Mouse (Mus musculus): Measurements from ENCODE around the gene Ltbp1. TPM values are rescaled to one million over a fixed set of nuclear protein-coding genes. Genes with fewer than 3 reads are reported as not detected.

Gene Ltbp1
- total and polyA plus RNA-seq, 3 experiments: 2.3 to 6.4 (median 2.5) TPM

- Histone ChIP-seq H3K27ac (ENCODE audit: insufficient read depth, low read depth) (no peak overlapping the region), H3K9me3 (replicated peaks; ENCODE audit: low read length) (peaks cover 4% of the 10 kb centered on the region), H3K4me1 (ENCODE audit: control insufficient read depth in 1 of 2, insufficient read depth in 2 of 2) (peaks cover 19 to 30% of the 10 kb centered on the region in 2 experiments), H3K4me3 (replicated peaks in 1 of 3; ENCODE audit: low read depth in 2 of 3, low read length in 2 of 3, poor library complexity in 1 of 3) (no peak overlapping the region), H3K79me2 (replicated peaks; ENCODE audit: control insufficient read depth, extremely low read depth, insufficient read depth, poor library complexity, severe bottlenecking) (no peaks in the 10 kb centered on the region), H3K9ac (ENCODE audit: insufficient read depth, low read depth) (no peak overlapping the region), H3K36me3 (replicated peaks in 1 of 2; ENCODE audit: control insufficient read depth in 1 of 2, insufficient read depth in 1 of 2, low read length in 1 of 2) (no peaks in the 10 kb centered on the region), H3K27me3 (replicated peaks) (no peaks in the 10 kb centered on the region), H3K4me2 (ENCODE audit: insufficient read depth, low read depth, poor library complexity, severe bottlenecking) (no peak overlapping the region)
- DNase-seq (ENCODE audit: extremely low read depth): no peak
- in situ Hi-C loops (cut with MboI; ENCODE audit: low pct_ligation_motif_present, low pct_unique_long_range_greater_than_20kb, low sequenced_read_pairs) (no loop called here), dilution Hi-C loops (cut with MboI; ENCODE audit: extremely low pct_ligation_motif_present, extremely low pct_unique_long_range_greater_than_20kb, low sequenced_read_pairs) (no loop called here)
- TF ChIP-seq MXI1 (IDR thresholded peaks at IDR 0.05; ENCODE audit: low read depth, low read length): no peak
- TF ChIP-seq ELF1 (IDR thresholded peaks at IDR 0.05; ENCODE audit: low read depth, low read length): no peak
- no peak for TF ChIP-seq ZMIZ1 (IDR thresholded peaks at IDR 0.05; ENCODE audit: low read depth, low read length)
These were observed 22.5 kb upstream of the Ltbp1 start for GRCm38 (mm10) chr17:74982880-74983279.

DNA sequence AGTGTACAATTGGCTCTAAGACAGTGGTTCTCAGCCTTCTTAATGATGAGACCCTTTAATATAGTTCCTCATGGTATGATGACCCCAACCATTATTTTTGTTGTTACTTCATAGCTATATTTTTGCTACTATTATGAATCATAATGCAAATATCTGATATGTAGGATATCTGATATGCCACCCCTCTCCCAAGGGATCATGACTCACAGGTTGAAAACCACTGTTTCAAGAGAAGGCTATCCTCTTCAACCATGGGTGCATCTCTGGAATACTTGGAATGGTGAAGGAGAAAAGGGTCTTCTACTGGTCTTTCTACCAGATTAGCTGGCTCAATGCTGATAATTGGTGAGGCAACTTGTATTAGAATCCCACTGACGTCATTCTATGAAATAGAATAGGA, 21.3 kb upstream of the Ltbp1 start:
- TF ChIP-seq ZNF384 (IDR thresholded peaks at IDR 0.05; ENCODE audit: low read depth, low read length) (no peak), PAX5 (IDR thresholded peaks at IDR 0.05; ENCODE audit: low read length) (no peak), USF2 (conservative IDR thresholded peaks at IDR 0.05; ENCODE audit: low read depth, low read length) (no peak), MEF2A (IDR thresholded peaks at IDR 0.05; ENCODE audit: borderline replicate concordance, low read depth, low read length) (no peak), RCOR1 (conservative IDR thresholded peaks at IDR 0.05; ENCODE audit: low read depth, low read length) (no peak), POLR2A (IDR thresholded peaks at IDR 0.05; ENCODE audit: low read depth, low read length) (no peak), POLR2AphosphoS2 (IDR thresholded peaks at IDR 0.05; ENCODE audit: low read depth, low read length) (no peak), TBP (conservative IDR thresholded peaks at IDR 0.05; ENCODE audit: low read depth, low read length) (no peak), SIN3A (IDR thresholded peaks at IDR 0.05; ENCODE audit: low read length) (no peak)
- H3K4me3 ChIP-seq (replicated peaks in 1 of 3; ENCODE audit: low read depth in 2 of 3, low read length in 2 of 3, poor library complexity in 1 of 3): no peak overlapping the region
- dilution Hi-C loops (cut with MboI; ENCODE audit: extremely low pct_ligation_motif_present, extremely low pct_unique_long_range_greater_than_20kb, low sequenced_read_pairs): no loop called here
- no peaks in the 10 kb centered on the region for H3K36me3 ChIP-seq (replicated peaks in 1 of 2; ENCODE audit: control insufficient read depth in 1 of 2, insufficient read depth in 1 of 2, low read length in 1 of 2)
- no peaks in the 10 kb centered on the region for H3K27me3 ChIP-seq (replicated peaks)
- no peaks in the 10 kb centered on the region for H3K79me2 ChIP-seq (replicated peaks; ENCODE audit: control insufficient read depth, extremely low read depth, insufficient read depth, poor library complexity, severe bottlenecking)
- no peak for DNase-seq (ENCODE audit: extremely low read depth)
- H3K9me3 ChIP-seq (replicated peaks; ENCODE audit: low read length): peaks cover 4% of the 10 kb centered on the region
- in situ Hi-C loops (cut with MboI; ENCODE audit: low pct_ligation_motif_present, low pct_unique_long_range_greater_than_20kb, low sequenced_read_pairs): no loop called here
- no peak overlapping the region for H3K27ac ChIP-seq (ENCODE audit: insufficient read depth, low read depth)
- H3K9ac ChIP-seq (ENCODE audit: insufficient read depth, low read depth): no peak overlapping the region
- no peak overlapping the region for H3K4me2 ChIP-seq (ENCODE audit: insufficient read depth, low read depth, poor library complexity, severe bottlenecking)
- H3K4me1 ChIP-seq (ENCODE audit: control insufficient read depth in 1 of 2, insufficient read depth in 2 of 2): peaks cover 17 to 20% of the 10 kb centered on the region in 2 experiments

- Histone ChIP-seq H3K36me3 (replicated peaks in 1 of 2; ENCODE audit: control insufficient read depth in 1 of 2, insufficient read depth in 1 of 2, low read length in 1 of 2) (no peaks in the 10 kb centered on the region), H3K4me1 (ENCODE audit: control insufficient read depth in 1 of 2, insufficient read depth in 2 of 2) (peaks cover 11 to 14% of the 10 kb centered on the region in 2 experiments), H3K9ac (ENCODE audit: insufficient read depth, low read depth) (no peak overlapping the region), H3K9me3 (replicated peaks; ENCODE audit: low read length) (peaks cover 4% of the 10 kb centered on the region), H3K4me3 (replicated peaks in 1 of 3; ENCODE audit: low read depth in 2 of 3, low read length in 2 of 3, poor library complexity in 1 of 3) (no peak overlapping the region), H3K79me2 (replicated peaks; ENCODE audit: control insufficient read depth, extremely low read depth, insufficient read depth, poor library complexity, severe bottlenecking) (no peaks in the 10 kb centered on the region), H3K4me2 (ENCODE audit: insufficient read depth, low read depth, poor library complexity, severe bottlenecking) (no peak overlapping the region), H3K27ac (ENCODE audit: insufficient read depth, low read depth) (no peak overlapping the region), H3K27me3 (replicated peaks) (no peaks in the 10 kb centered on the region)
- no peak for DNase-seq (ENCODE audit: extremely low read depth)
- in situ Hi-C loops (cut with MboI; ENCODE audit: low pct_ligation_motif_present, low pct_unique_long_range_greater_than_20kb, low sequenced_read_pairs) (no loop called here), dilution Hi-C loops (cut with MboI; ENCODE audit: extremely low pct_ligation_motif_present, extremely low pct_unique_long_range_greater_than_20kb, low sequenced_read_pairs) (no loop called here)
- TF ChIP-seq MAX (IDR thresholded peaks at IDR 0.05; ENCODE audit: low read length) (no peak), NELFE (IDR thresholded peaks at IDR 0.05; ENCODE audit: low read depth, low read length) (no peak), TBP (conservative IDR thresholded peaks at IDR 0.05; ENCODE audit: low read depth, low read length) (no peak), BHLHE40 (IDR thresholded peaks at IDR 0.05; ENCODE audit: low read depth, low read length) (no peak), USF1 (IDR thresholded peaks at IDR 0.05; ENCODE audit: low read depth, low read length) (no peak), EP300 (IDR thresholded peaks at IDR 0.05; ENCODE audit: low read length) (no peak), PAX5 (IDR thresholded peaks at IDR 0.05; ENCODE audit: low read length) (no peak), ETS1 (conservative IDR thresholded peaks at IDR 0.05; ENCODE audit: low read depth, low read length) (no peak), HCFC1 (IDR thresholded peaks at IDR 0.05; ENCODE audit: low read depth, low read length) (no peak), ZKSCAN1 (IDR thresholded peaks at IDR 0.05; ENCODE audit: borderline replicate concordance, low read depth, low read length) (no peak), JUND (conservative IDR thresholded peaks at IDR 0.05; ENCODE audit: low read depth, low read length) (no peak), TCF12 (IDR thresholded peaks at IDR 0.05; ENCODE audit: low read depth, low read length) (no peak), MYC (IDR thresholded peaks at IDR 0.05; ENCODE audit: low read depth, low read length) (no peak), ZC3H11A (IDR thresholded peaks at IDR 0.05; ENCODE audit: low read depth, low read length) (no peak), ZMIZ1 (IDR thresholded peaks at IDR 0.05; ENCODE audit: low read depth, low read length) (no peak), E2F4 (IDR thresholded peaks at IDR 0.05; ENCODE audit: insufficient replicate concordance, low read depth, low read length) (no peak)
These were observed 20.7 kb upstream of the Ltbp1 start for GRCm38 (mm10) chr17:74984681-74985080.

Measured in CH12.LX (cell line).